Mouse (Mus musculus) embryonic facial prominence, embryonic 15.5 days (tissue): ENCODE results near the gene Thbs3. TPM values are rescaled to one million over a fixed set of nuclear protein-coding genes. Genes with fewer than 3 reads are reported as not detected.
A peak's percentile ranks its signal among the peaks of the same experiment; 100 is the strongest.

Source experiments
- microRNA counts: library from miRNA; unstranded; fragments of <30 nt; microRNA quantifications from one replicate; lab custom pipeline; 2016
- microRNA-seq: library from miRNA; unstranded; fragments of <30 nt; microRNA quantifications from one replicate; pipeline ENCODE4, GENCODE M21; 2016; ENCODE audit warnings: borderline number of aligned reads
- polyA plus RNA-seq: library from polyadenylated mRNA; unstranded; fragments of >200 nt; fragmentation: Nextera tagmentation; extraction: Ambion mirVana; gene quantifications from 2 replicates; pipeline ENCODE4 v1.2.1, GENCODE M21; 2015

Thbs3 gene
- polyA plus RNA-seq, 1 experiment from 2014 or later: 59.7 TPM

MicroRNA genes within 50 kb of the gene (microRNA counts, 519-probe panel; counts per million panel counts)
- 1,657 counts per million, percentile 18 among the panel's probes with 10 or more counts for microRNA mmu-miR-92b (lab: Ali Mortazavi, UCI)

Small RNA genes within 50 kb of the gene (microRNA-seq; reads per million reads assigned to microRNA genes)
- gene Mir92b: 1,247 reads per million, percentile 78 among the genes with 10 or more reads in this experiment

Other genes with a start within 250 kb of the Thbs3 start
- 25.7 and 28.0 TPM in 2 replicates for gene Rusc1, start 121.9 kb upstream of the Thbs3 start, polyA plus RNA-seq
- gene Gm43738, start 114.1 kb upstream of the Thbs3 start, polyA plus RNA-seq: not detected in 2 replicates
- gene Fdps, start 113.2 kb upstream of the Thbs3 start, polyA plus RNA-seq: 239 and 242 TPM in 2 replicates
- gene Pklr, start 79.0 kb upstream of the Thbs3 start, polyA plus RNA-seq: 0.15 TPM in 1 of 2 replicates, not detected in the other
- 3.0 and 3.2 TPM in 2 replicates for gene Hcn3, start 55.0 kb upstream of the Thbs3 start, polyA plus RNA-seq
- 29.9 and 33.6 TPM in 2 replicates for gene Clk2, start 50.4 kb upstream of the Thbs3 start, polyA plus RNA-seq
- 108 and 109 TPM in 2 replicates for gene Scamp3, start 37.7 kb upstream of the Thbs3 start, polyA plus RNA-seq
- gene Fam189b, start 32.0 kb upstream of the Thbs3 start, polyA plus RNA-seq: 34.9 and 37.0 TPM in 2 replicates
- 49.0 and 55.6 TPM in 2 replicates for gene Gba, start 12.3 kb upstream of the Thbs3 start, polyA plus RNA-seq
- 173 and 196 TPM in 2 replicates for gene Mtx1, start 11.9 kb downstream of the Thbs3 start, polyA plus RNA-seq
- gene Muc1, start 13.9 kb downstream of the Thbs3 start, polyA plus RNA-seq: 4.0 and 10.2 TPM in 2 replicates
- 294 and 310 TPM in 2 replicates for gene Krtcap2, start 30.8 kb downstream of the Thbs3 start, polyA plus RNA-seq
- 5.0 and 5.9 TPM in 2 replicates for gene Trim46, start 31.1 kb downstream of the Thbs3 start, polyA plus RNA-seq
- 150 and 173 TPM in 2 replicates for gene Dpm3, start 44.2 kb downstream of the Thbs3 start, polyA plus RNA-seq
- 71.8 and 72.2 TPM in 2 replicates for gene Slc50a1, start 55.4 kb downstream of the Thbs3 start, polyA plus RNA-seq
- gene Efna1, start 66.0 kb downstream of the Thbs3 start, polyA plus RNA-seq: 55.8 and 57.4 TPM in 2 replicates
- 42.3 and 47.2 TPM in 2 replicates for gene Efna3, start 107.8 kb downstream of the Thbs3 start, polyA plus RNA-seq
- 28.1 and 31.0 TPM in 2 replicates for gene Efna4, start 122.8 kb downstream of the Thbs3 start, polyA plus RNA-seq
- 93.2 and 96.1 TPM in 2 replicates for gene Adam15, start 134.8 kb downstream of the Thbs3 start, polyA plus RNA-seq
- gene Dcst2, start 146.8 kb downstream of the Thbs3 start, polyA plus RNA-seq: 0.13 and 0.21 TPM in 2 replicates
- 0.46 and 0.64 TPM in 2 replicates for gene Dcst1, start 150.1 kb downstream of the Thbs3 start, polyA plus RNA-seq
- gene Zbtb7b, start 179.6 kb downstream of the Thbs3 start, polyA plus RNA-seq: 8.2 and 9.0 TPM in 2 replicates
- 0.25 and 0.91 TPM in 2 replicates for gene Lenep, start 187.6 kb downstream of the Thbs3 start, polyA plus RNA-seq
- gene Flad1, start 196.7 kb downstream of the Thbs3 start, polyA plus RNA-seq: 28.5 and 34.6 TPM in 2 replicates
- 342 and 356 TPM in 2 replicates for gene Cks1b, start 203.2 kb downstream of the Thbs3 start, polyA plus RNA-seq
- gene Shc1, start 203.3 kb downstream of the Thbs3 start, polyA plus RNA-seq: 110 and 113 TPM in 2 replicates
- gene Pygo2, start 215.0 kb downstream of the Thbs3 start, polyA plus RNA-seq: 47.7 and 51.3 TPM in 2 replicates
- gene Pbxip1, start 221.5 kb downstream of the Thbs3 start, polyA plus RNA-seq: 38.3 and 40.4 TPM in 2 replicates
- gene Pmvk, start 239.4 kb downstream of the Thbs3 start, polyA plus RNA-seq: 51.3 and 59.1 TPM in 2 replicates